Mouse (Mus musculus) neural tube, embryonic 14.5 days (tissue): Measurements from ENCODE around the gene Ttll6. TPM values are rescaled to one million over a fixed set of nuclear protein-coding genes. Genes with fewer than 3 reads are reported as not detected.
"Not testable (repeated sequence)": the region's sequence is repeated elsewhere in the genome, so short reads cannot be mapped to it uniquely, and the experiment has no call there.

ENCODE experiments used
- ATAC-seq: fragments of 200-750 bp; cut with Nextera tagmentation; 2 replicates; pipeline ENCODE4 v1.8.0; 2017; ENCODE audit warnings: low read depth, mild to moderate bottlenecking, moderate TSS enrichment, moderate library complexity
- H3K27ac ChIP-seq: fragments of 300-500 bp; sonication (generic); 2 replicates; pipeline ENCODE4 v1.5.1; 2014; ENCODE audit warnings: low read depth, mild to moderate bottlenecking, control low read depth, low read length, moderate library complexity, mixed read lengths
- H3K27me3 ChIP-seq: fragments of 300-500 bp; sonication (generic); 2 replicates; pipeline ENCODE4 v1.6.1; 2014; ENCODE audit warnings: low read length; ENCODE audit not compliant: control insufficient read depth, insufficient read depth
- H3K36me3 ChIP-seq: fragments of 300-500 bp; sonication (generic); 2 replicates; pipeline ENCODE4 v1.6.1; 2014; ENCODE audit warnings: low read length, mixed read lengths; ENCODE audit not compliant: control insufficient read depth, insufficient read depth
- H3K4me1 ChIP-seq: fragments of 300-500 bp; sonication (generic); 2 replicates; pipeline ENCODE4 v1.6.1; 2014; ENCODE audit warnings: low read length; ENCODE audit not compliant: control insufficient read depth, insufficient read depth
- H3K4me2 ChIP-seq: fragments of 300-500 bp; sonication (generic); 2 replicates; pipeline ENCODE4 v1.6.1; 2014; ENCODE audit warnings: mild to moderate bottlenecking, low read depth, low read length, control low read depth
- H3K4me3 ChIP-seq: fragments of 300-500 bp; sonication (generic); 2 replicates; pipeline ENCODE4 v1.5.1; 2014; ENCODE audit warnings: low read depth, low read length, control low read depth, mixed read lengths
- H3K9ac ChIP-seq: fragments of 300-500 bp; sonication (generic); replicated peaks from 2 replicates; pipeline ENCODE4 v1.6.1; 2014; ENCODE audit warnings: low read depth, mild to moderate bottlenecking, control low read depth, low read length, mixed read lengths
- H3K9me3 ChIP-seq: fragments of 300-500 bp; sonication (generic); 2 replicates; pipeline ENCODE4 v1.6.1; 2016; ENCODE audit warnings: low read length; ENCODE audit not compliant: control insufficient read depth
- WGBS: fragments of 180-500 bp; shearing (Covaris S2); extraction: QIAGEN DNeasy Blood & Tissue Kit; methylation state at CpG from one replicate; pipeline ENCODE4 v1.1.7; 2014; 5-methylcytosine and 5-hydroxymethylcytosine counted together
- polyA plus RNA-seq: library from polyadenylated mRNA; unstranded; fragments of >200 nt; fragmentation: Nextera tagmentation; extraction: Ambion mirVana; gene quantifications from 2 replicates; pipeline ENCODE4 v1.2.1, GENCODE M21; 2014

The Ttll6 gene
- 0.27 TPM in 1 of 2 replicates, not detected in the other for polyA plus RNA-seq

- ATAC-seq = no peak
- peak within 1 kb of the TSS; percentile 20; the same call in 1 of the 2 replicates for H3K4me2 ChIP-seq
- no peak within 1 kb of the TSS for H3K9ac ChIP-seq
Observed at GRCm38 (mm10) chr11:96133239-96133865, at the start of gene Ttll6. Gene Ttll6, plus strand, starts transcription at chr11:96133786.

GRCm38 (mm10) chr11:96087981-96088380 is 45.6 kb upstream of the Ttll6 start:
- no peak for ATAC-seq

More at GRCm38 (mm10) chr11:96133239-96133865, at the start of gene Ttll6:
- no peaks in the 10 kb centered on the region for H3K9me3 ChIP-seq
- no peaks in the 10 kb centered on the region for H3K36me3 ChIP-seq
- H3K27ac ChIP-seq = no peak within 1 kb of the TSS
- no peak within 1 kb of the TSS for H3K4me3 ChIP-seq
- no peaks in the 10 kb centered on the region for H3K4me1 ChIP-seq
- WGBS = 16% methylated on average over 16 of the region's 16 CpGs
- no peaks in the 10 kb centered on the region for H3K27me3 ChIP-seq

GRCm38 (mm10) chr11:96091073-96091472 is 42.5 kb upstream of the Ttll6 start:
- Histone ChIP-seq H3K4me3 (no peak overlapping the region), H3K4me2 (no peak overlapping the region), H3K9me3 (no peaks in the 10 kb centered on the region), H3K27ac (no peak overlapping the region), H3K4me1 (no peaks in the 10 kb centered on the region), H3K27me3 (no peaks in the 10 kb centered on the region), H3K9ac (no peak overlapping the region), H3K36me3 (no peaks in the 10 kb centered on the region)
- ATAC-seq = no peak
- 66% methylated on average over 2 of the region's 2 CpGs for WGBS

More at GRCm38 (mm10) chr11:96087981-96088380, 45.6 kb upstream of the Ttll6 start:
- H3K36me3 ChIP-seq = no peaks in the 10 kb centered on the region
- no peaks in the 10 kb centered on the region for H3K27me3 ChIP-seq
- WGBS = 91% methylated on average over 6 of the region's 6 CpGs
- no peak overlapping the region for H3K27ac ChIP-seq
- H3K4me1 ChIP-seq = no peaks in the 10 kb centered on the region
- H3K9me3 ChIP-seq = no peaks in the 10 kb centered on the region
- H3K9ac ChIP-seq = no peak overlapping the region
- no peak overlapping the region for H3K4me2 ChIP-seq
- H3K4me3 ChIP-seq = no peak overlapping the region

GRCm38 (mm10) chr11:96092674-96093291 is 40.8 kb upstream of the Ttll6 start:
- Histone ChIP-seq H3K27me3 (no peaks in the 10 kb centered on the region), H3K27ac (no peak overlapping the region), H3K4me2 (no peak overlapping the region), H3K4me3 (no peak overlapping the region), H3K36me3 (no peaks in the 10 kb centered on the region), H3K4me1 (no peaks in the 10 kb centered on the region), H3K9me3 (no peaks in the 10 kb centered on the region), H3K9ac (no peak overlapping the region)
- ATAC-seq = no peak
- WGBS = 53% methylated on average over 7 of the region's 7 CpGs

- no peak for ATAC-seq
- H3K4me1 ChIP-seq = no peaks in the 10 kb centered on the region
- WGBS = 11% methylated on average over 3 of the region's 3 CpGs
Observed at GRCm38 (mm10) chr11:96093361-96093760, 40.2 kb upstream of the Ttll6 start.

GRCm38 (mm10) chr11:96108376-96108775 is 25.2 kb upstream of the Ttll6 start:
- Histone ChIP-seq H3K4me2 (no peak overlapping the region), H3K4me1 (no peaks in the 10 kb centered on the region), H3K9me3 (no peaks in the 10 kb centered on the region), H3K36me3 (no peaks in the 10 kb centered on the region), H3K4me3 (no peak overlapping the region), H3K27me3 (no peaks in the 10 kb centered on the region), H3K9ac (no peak overlapping the region), H3K27ac (no peak overlapping the region)
- WGBS = 88% methylated on average over 1 of the region's 1 CpGs
- ATAC-seq = no peak

More at GRCm38 (mm10) chr11:96093361-96093760, 40.2 kb upstream of the Ttll6 start:
- Histone ChIP-seq H3K9me3 (no peaks in the 10 kb centered on the region), H3K4me2 (no peak overlapping the region), H3K9ac (no peak overlapping the region), H3K36me3 (no peaks in the 10 kb centered on the region), H3K27ac (no peak overlapping the region), H3K4me3 (no peak overlapping the region), H3K27me3 (no peaks in the 10 kb centered on the region)

GRCm38 (mm10) chr11:96110950-96111349 is 22.6 kb upstream of the Ttll6 start:
- not testable (repeated sequence) for H3K27me3 ChIP-seq, H3K9ac ChIP-seq, H3K4me3 ChIP-seq, H3K9me3 ChIP-seq, H3K27ac ChIP-seq, H3K36me3 ChIP-seq, H3K4me2 ChIP-seq, ATAC-seq, H3K4me1 ChIP-seq
- 62% methylated on average over 2 of the region's 2 CpGs for WGBS

GRCm38 (mm10) chr11:96111751-96112150 is 21.8 kb upstream of the Ttll6 start, which contains the start of gene Calcoco2:
Gene Calcoco2, minus strand, starts transcription at chr11:96111964.
- no peak within 1 kb of the TSS for H3K27ac ChIP-seq
- no peak within 1 kb of the TSS for H3K4me2 ChIP-seq
- no peaks in the 10 kb centered on the region for H3K36me3 ChIP-seq
- no peak for ATAC-seq
- H3K4me1 ChIP-seq = no peaks in the 10 kb centered on the region
- no peak within 1 kb of the TSS for H3K4me3 ChIP-seq
- H3K27me3 ChIP-seq = no peaks in the 10 kb centered on the region
- H3K9me3 ChIP-seq = no peaks in the 10 kb centered on the region
- 50% methylated on average over 14 of the region's 14 CpGs for WGBS
- no peak within 1 kb of the TSS for H3K9ac ChIP-seq

- Histone ChIP-seq H3K27me3 (no peaks in the 10 kb centered on the region), H3K36me3 (no peaks in the 10 kb centered on the region), H3K9ac (no peak overlapping the region), H3K4me3 (no peak overlapping the region), H3K27ac (no peak overlapping the region), H3K4me1 (no peaks in the 10 kb centered on the region), H3K9me3 (no peaks in the 10 kb centered on the region), H3K4me2 (no peak overlapping the region)
- ATAC-seq = no peak
- WGBS = 61% methylated on average over 2 of the region's 2 CpGs
Observed at GRCm38 (mm10) chr11:96114077-96114476, 19.5 kb upstream of the Ttll6 start.
